Mouse (Mus musculus) myocyte (in vitro differentiated cells): Measurements from ENCODE around the gene Pdzd2.

Source experiments
- CEBPB ChIP-seq: IDR thresholded peaks from 2 replicates; pipeline ENCODE4 v1.6.1; 2011; ENCODE audit warnings: mild to moderate bottlenecking, moderate library complexity; ENCODE audit not compliant: poor library complexity, insufficient read depth, severe bottlenecking
- E2F4 ChIP-seq: IDR thresholded peaks from one replicate; pipeline ENCODE4 v1.6.1; 2011; ENCODE audit warnings: mild to moderate bottlenecking, control low read depth, moderate library complexity; ENCODE audit not compliant: insufficient read depth
- MAX ChIP-seq: IDR thresholded peaks from one replicate; pipeline ENCODE4 v1.6.1; 2011; ENCODE audit warnings: low read depth, mild to moderate bottlenecking, control low read depth
- POLR2A ChIP-seq: IDR thresholded peaks from one replicate; pipeline ENCODE4 v1.6.1; 2011; ENCODE audit warnings: low read depth, mild to moderate bottlenecking, control low read depth, moderate library complexity; ENCODE audit not compliant: insufficient read length
- POLR2AphosphoS2 ChIP-seq: IDR thresholded peaks from one replicate; pipeline ENCODE4 v1.6.1; 2011; ENCODE audit warnings: low read depth, control low read depth; ENCODE audit not compliant: insufficient read length
- REST ChIP-seq: IDR thresholded peaks from one replicate; pipeline ENCODE4 v1.6.1; 2011; ENCODE audit warnings: mild to moderate bottlenecking, control low read depth, moderate library complexity; ENCODE audit not compliant: insufficient read depth, insufficient read length
- TCF3 ChIP-seq: IDR thresholded peaks from one replicate; pipeline ENCODE4 v1.6.1; 2011; ENCODE audit warnings: low read depth, control low read depth; ENCODE audit not compliant: insufficient read length
- USF1 ChIP-seq: IDR thresholded peaks from one replicate; pipeline ENCODE4 v1.6.1; 2011; ENCODE audit warnings: low read depth, mild to moderate bottlenecking, control low read depth, moderate library complexity

- no peak for TF ChIP-seq POLR2A
- TF ChIP-seq CEBPB, result no peak
- TF ChIP-seq E2F4, result no peak
- no peak for TF ChIP-seq USF1
- TF ChIP-seq POLR2AphosphoS2, result no peak
- TF ChIP-seq REST, result no peak
- no peak for TF ChIP-seq MAX
- no peak for TF ChIP-seq TCF3
These were observed 152.8 kb downstream of the Pdzd2 start for GRCm38 (mm10) chr15:12586852-12587424.
